Mouse (Mus musculus) liver (tissue): ENCODE measurements around the gene Rhd.

Experiments
- DNase-seq: peaks from one replicate; pipeline ENCODE4 v3.0.0-alpha.2; 2020; ENCODE audit warnings: mixed read lengths

Rhd gene

GRCm38 (mm10) chr4:134914122-134914863 is 50.0 kb downstream of the Rhd start:
- DNase-seq, result no peak

- DNase-seq, result peak; percentile 98
Observed at GRCm38 (mm10) chr4:134914864-134915209, 50.5 kb downstream of the Rhd start, which contains the start of gene Tmem50a. Gene Tmem50a, minus strand, starts transcription at chr4:134915024.

DNA sequence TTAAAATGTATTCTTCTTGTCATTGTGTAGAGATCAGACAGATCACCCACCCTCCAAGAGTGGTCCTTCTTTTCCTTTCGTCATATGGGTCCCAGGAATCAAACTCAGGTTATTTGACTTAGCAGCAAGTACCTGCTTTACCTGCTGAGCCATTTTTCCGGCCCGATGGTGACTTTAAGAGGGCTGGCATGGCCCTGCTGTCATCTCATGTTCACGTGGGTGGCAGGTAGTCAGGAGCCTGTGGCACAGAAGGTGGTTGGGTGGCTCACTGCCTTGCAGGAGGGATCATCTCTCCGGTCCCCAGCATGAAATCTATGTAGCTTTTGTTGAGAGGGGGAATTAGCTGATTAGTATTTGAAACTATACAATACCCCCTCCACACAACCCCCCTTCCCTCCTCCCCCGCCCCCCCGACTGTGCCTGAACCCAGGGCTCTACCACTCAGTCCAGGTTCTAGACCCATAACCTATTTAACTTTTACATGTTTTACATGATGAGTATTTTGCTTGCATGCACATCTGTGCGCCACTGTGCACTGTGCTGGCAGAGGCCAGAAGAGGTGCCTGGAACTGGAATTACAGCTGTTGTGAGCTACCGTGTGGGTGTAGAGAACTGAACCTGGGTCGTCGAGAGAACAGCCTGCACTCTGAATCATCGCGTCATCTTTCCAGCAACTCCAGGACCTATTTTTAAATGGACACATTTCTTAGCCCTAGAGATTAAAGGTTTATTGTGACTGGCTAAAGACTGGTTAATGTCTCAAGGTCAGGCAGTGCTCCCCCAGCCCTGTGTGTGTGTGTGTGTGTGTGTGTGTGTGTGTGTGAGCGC is 51.1 kb downstream of the Rhd start:
- no peak for DNase-seq

GRCm38 (mm10) chr4:134917194-134917593 is 52.9 kb downstream of the Rhd start:
- DNase-seq, result peak; percentile 73

- no peak for DNase-seq
Observed at GRCm38 (mm10) chr4:134918381-134918780, 54.0 kb downstream of the Rhd start.

- peak; percentile 69 for DNase-seq
Observed at GRCm38 (mm10) chr4:134919733-134920540, 55.6 kb downstream of the Rhd start.

- no peak for DNase-seq
Observed at GRCm38 (mm10) chr4:134920631-134921030, 56.3 kb downstream of the Rhd start.

GRCm38 (mm10) chr4:134921703-134922102 is 57.4 kb downstream of the Rhd start:
- no peak for DNase-seq

DNA sequence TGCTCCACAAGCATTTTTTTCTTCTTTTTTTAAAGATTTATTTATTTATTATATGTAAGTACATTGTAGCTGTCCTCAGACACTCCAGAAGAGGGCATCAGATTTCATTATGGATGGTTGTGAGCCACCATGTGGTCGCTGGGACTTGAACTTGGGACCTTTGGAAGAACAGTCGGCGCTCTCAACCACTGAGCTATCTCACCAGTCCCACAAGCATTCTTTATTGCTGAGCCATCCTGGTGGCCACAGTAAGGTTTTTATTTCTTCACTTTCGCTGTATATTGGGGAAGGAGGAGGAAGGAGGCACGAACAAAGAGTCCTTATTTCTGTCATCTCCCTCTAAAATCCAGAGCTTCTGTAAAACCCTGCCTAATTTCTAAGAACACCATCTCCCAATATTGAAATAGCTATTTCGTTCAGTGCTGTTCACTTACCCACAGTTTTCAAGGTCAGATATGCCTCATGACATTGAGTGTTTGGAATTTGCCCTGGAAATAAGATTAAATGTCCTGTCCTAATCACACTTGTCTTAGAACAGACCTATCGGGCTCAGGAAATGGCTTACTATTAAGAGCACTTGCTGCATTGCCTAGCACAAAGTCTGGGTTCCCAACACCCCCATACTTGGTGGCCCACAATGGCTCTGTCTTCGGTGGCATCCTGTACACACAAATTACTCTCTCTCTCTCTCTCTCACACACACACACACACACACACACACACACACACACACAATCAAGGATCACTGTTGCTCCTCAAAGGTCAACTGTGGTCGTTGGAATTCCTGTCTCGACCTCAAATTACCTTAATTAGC is 58.0 kb downstream of the Rhd start:
- DNase-seq, result no peak

DNA sequence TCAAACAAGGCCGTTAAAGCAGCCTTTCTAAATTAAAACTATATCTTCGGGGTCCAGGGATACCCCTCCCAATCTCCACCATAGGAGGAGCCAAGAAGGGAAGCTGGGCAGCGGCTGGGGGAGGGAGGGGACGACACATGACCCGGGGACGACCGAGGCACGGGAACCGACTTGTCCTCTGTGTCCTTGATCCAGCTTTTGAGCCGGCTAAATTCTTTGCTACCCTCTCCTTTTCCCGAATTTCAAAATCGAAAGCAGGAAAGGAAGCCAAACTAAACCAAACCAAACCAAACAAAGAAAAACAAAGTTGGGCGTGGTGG is 58.5 kb downstream of the Rhd start:
- DNase-seq, result peak; percentile 80

DNA sequence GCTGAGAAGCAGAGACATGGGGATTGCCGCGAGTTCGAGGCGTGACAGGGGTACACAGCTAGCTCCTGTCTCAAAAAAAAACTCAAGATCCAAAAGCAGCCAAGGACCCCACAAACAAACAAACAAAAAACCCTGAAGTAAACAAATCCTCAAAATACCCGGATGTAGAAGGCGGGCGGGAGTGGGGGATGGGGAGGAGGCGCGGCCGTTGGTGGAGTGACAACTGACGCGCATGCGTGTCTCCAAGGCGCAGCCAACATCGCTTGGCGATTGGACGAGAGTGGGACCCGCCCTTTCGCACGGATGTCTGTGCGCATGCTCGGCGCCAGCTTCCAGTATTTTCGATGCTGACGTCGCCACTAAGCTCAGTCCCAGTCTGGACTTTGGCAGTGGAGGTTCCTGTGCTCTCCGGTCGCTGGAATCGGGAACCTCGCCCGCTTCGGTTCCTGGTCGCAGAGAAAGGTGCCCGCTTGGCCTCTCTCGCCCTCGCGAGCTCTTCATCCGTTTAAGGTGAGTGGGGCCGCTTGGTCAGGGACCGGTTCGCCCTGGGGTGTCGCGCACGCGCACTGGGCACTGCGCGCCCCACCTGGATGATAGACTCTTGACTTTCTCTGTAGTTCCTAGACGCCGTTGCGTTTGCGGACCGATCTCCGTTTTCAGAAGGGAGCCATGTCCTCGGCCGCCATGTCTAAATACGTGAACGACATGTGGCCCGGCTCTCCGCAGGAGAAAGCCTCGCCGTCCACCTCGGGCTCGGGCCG is 59.1 kb downstream of the Rhd start, which contains the start of gene Rsrp1:
Gene Rsrp1 (plus strand): TSS at position 335 of the 761 bp plus-strand sequence.
- DNase-seq, result peak; percentile 99

DNA sequence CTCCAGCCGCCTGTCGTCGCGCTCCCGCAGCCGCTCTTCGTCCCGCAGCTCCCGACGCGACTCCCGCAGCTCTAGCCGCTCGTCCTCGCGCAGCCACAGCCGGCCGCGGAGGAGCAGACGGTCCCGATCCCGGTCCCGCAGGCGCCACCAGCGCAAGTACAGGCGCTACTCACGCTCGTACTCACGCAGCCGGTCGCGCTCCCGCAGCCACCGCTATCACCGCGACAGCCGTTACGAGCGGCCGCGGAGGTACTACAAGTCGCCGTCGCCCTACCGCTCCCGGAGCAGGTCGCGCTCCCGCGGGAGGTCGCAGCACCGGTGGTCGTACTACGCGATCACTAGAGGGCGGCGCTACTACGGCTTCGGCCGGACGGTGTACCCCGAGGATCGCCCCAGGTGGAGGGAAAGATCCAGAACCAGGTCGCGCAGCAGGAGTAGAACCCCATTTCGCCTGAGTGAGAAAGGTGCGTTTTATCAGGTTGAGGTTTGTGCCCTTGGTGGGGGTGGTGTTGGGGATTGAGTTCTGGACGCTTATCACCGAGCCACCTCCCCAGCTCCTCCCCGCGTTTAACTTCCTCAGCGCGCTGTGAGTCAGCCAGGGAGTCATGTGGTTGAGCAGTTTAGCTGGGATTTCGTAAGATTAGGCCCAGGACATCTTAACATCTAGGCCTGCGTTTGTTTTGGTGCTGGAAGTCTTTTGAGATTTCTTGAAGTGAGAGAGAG is 59.8 kb downstream of the Rhd start:
- peak; percentile 89 for DNase-seq

DNA sequence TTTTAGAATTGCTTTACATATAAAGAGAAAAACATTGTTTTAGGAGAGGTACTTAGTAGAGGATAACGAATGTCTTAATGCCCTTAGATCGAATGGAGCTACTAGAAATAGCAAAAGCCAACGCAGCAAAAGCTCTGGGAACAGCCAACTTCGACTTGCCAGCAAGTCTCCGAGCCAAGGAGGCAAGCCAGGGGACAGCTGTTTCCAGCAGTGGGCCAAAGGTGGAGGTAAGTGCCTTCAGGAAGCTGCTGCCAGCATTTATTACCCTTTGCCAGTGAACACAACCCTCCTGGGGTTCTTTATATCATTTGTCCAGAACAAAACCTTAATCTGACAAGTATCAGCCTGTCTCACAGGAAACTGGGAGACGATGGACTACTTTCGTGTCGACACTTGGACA is 60.9 kb downstream of the Rhd start:
- DNase-seq, result no peak

DNA sequence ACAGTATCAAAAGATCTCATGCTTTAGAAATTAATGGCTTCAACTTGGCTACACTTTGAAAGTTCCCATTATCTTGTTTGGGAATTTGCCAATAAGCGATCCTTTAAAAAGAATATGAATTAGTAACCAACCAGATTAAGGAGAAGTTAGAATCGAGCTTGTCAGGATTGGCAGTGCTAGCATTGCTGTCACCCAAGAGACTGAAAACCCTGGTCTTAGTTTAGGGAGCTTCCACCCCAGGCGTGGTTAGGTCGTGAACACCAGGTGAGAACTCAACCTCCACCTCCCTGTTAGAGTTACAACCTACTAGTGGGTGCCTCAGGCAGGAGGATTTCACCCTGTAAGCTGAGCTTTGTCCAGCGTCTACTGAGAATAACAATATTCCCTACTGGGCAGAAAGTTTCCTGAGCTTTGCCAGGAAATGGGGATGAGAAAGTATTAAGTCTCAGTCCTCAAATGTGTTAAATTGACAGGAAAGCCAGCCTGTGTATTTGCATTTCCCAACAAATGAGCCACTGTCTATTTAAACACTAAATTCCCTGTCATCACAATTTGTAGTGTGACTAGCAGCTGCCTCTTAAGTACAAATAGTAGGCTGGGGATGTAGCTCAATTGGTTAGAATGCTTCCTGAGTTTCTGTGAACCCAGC is 63.6 kb downstream of the Rhd start:
- DNase-seq, result no peak

DNA sequence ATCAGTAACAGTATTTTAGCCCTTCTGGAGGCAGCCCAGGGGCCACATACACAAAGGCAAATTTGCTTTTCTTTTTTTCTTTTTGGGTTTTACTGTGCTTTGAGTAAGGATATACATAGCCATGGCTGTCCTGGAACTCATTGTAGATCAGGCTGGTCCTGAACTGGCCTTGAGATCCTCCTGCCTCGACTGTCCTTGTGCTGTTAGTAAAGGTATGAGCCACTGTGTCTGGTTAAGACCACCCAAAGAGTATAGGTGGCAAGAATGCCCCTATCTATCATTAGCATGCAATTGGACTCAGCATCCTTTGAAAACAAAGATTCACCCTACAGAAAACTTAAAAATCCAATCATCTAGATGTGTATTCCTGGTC is 64.1 kb downstream of the Rhd start:
- no peak for DNase-seq

DNA sequence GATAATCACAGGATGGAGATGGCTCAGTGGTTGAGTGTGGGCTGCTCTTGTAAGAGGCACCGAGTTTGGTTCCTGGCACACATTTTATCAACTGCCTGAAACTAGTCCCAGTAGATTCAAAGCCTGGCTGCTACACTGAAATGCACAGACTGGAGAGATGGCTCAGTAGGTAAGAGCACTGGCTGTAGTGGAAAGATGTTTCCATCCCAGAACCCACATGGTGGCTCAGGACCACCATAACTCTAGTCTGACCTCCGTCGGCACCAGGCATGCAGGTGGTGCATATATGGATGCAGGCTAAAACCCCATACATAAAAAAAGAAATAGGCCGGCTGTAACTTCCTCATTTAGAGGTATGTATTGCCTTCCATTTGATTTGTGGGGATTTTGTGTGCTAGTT is 65.2 kb downstream of the Rhd start:
- no peak for DNase-seq

DNA sequence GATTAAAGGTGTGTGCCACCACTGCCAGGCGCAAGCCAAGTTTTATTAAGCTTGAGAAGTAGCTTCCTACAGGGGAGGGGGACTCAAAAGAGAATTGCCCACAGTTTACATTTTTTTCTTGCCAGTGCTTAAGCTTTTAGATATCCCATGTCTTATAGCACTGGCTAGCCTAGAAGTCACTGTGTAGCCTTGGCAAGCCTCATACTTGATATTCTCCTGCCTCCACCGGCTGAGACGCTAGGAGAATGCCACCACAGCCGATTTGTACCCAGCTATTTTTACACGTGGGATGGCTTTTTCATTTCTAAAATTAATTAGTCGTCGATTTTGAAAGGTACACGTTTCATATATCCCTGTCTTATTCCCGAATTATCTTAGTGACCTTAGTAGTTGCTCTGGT is 65.9 kb downstream of the Rhd start:
- DNase-seq, result no peak

- DNase-seq, result peak; percentile 99
Observed at GRCm38 (mm10) chr4:134930684-134931481, 66.5 kb downstream of the Rhd start, which contains the start of gene Syf2. Gene Syf2, plus strand, starts transcription at chr4:134930898.
